8 mouse cellular contexts compared by ENCODE assay signal in the genomic region with DNA sequence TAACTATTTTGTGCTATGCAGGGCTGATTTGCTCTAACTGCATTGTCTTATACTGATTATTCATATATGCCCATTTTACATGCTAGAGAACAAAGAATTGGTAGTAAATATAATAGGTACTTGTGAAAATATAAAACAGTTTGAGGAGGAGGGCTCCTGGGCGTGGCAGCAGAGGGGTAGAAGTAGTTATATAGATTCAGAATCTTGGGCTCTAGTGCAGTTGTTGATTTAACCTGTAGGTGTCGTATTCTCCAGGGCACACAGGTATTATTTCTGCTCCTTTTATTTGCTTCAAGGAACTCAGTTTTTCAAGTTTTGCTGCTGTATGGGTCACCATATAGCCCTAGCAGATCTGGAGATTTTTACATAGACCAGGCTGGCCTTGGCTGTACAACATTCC. TPM values are rescaled to one million over a fixed set of nuclear protein-coding genes. Genes with fewer than 3 reads are reported as not detected.
DNase-seq lines count a peak whose midpoint lies in the region; ATAC-seq lines count a peak whose summit lies in the region.

No protein-coding gene starts in this region.

- no peaks in the 10 kb centered on the region for H3K9me3 ChIP-seq in forebrain, embryonic 13.5 days (replicated peaks)
- no peaks in the 10 kb centered on the region for H3K9me3 ChIP-seq in liver, embryonic 15.5 days (replicated peaks)

- WGBS in forebrain, embryonic 13.5 days, result 65% methylated on average over 2 of the region's 2 CpGs
- 43% methylated on average over 2 of the region's 2 CpGs for WGBS in liver, embryonic 15.5 days (ENCODE audit: insufficient replicate concordance)

- DNase-seq in heart, adult 11 months, result peak; percentile 84
- DNase-seq in heart, adult 18-20 months, result no peak
- DNase-seq in CD4-positive, CD25-positive, alpha-beta regulatory T cell, adult 2 months (ENCODE audit: low read depth, low spot score), result peak; percentile 67
- DNase-seq in thymus, postnatal 4 days, result peak; percentile 45
- no peak for DNase-seq in embryo, embryonic 11 days
- no peak for DNase-seq in left cerebral cortex, postnatal 4 days

- H3K4me3 ChIP-seq in forebrain, embryonic 13.5 days, result peak overlapping the region; percentile 91
- no peak overlapping the region for H3K4me3 ChIP-seq in liver, embryonic 15.5 days (replicated peaks)

- H3K27me3 ChIP-seq in forebrain, embryonic 13.5 days, result no peaks in the 10 kb centered on the region
- H3K27me3 ChIP-seq in liver, embryonic 15.5 days, result no peaks in the 10 kb centered on the region

- H3K9ac ChIP-seq in forebrain, embryonic 13.5 days, result peak overlapping the region; percentile 90
- H3K9ac ChIP-seq in liver, embryonic 15.5 days, result no peak overlapping the region

- H3K36me3 ChIP-seq in forebrain, embryonic 13.5 days (ENCODE audit: poor library complexity, severe bottlenecking), result 0 out of 2 replicates have a peak, but pooled peaks cover 2% of the 10 kb centered on the region
- H3K36me3 ChIP-seq in liver, embryonic 15.5 days (replicated peaks), result no peaks in the 10 kb centered on the region

- peak overlapping the region; percentile 72 for H3K4me2 ChIP-seq in forebrain, embryonic 13.5 days
- peak overlapping the region; percentile 70 for H3K4me2 ChIP-seq in liver, embryonic 15.5 days

- ATAC-seq in forebrain, embryonic 13.5 days, result no peak
- no peak for ATAC-seq in liver, embryonic 15.5 days (ENCODE audit: insufficient read depth)

- H3K4me1 ChIP-seq in forebrain, embryonic 13.5 days, result peaks cover 16% of the 10 kb centered on the region
- peaks cover 14% of the 10 kb centered on the region for H3K4me1 ChIP-seq in liver, embryonic 15.5 days (replicated peaks)

- intact Hi-C loops in left cerebral cortex, postnatal 4 days (cut with DNase I), result loop anchor here (2.0 to 10.0 kb wide), 3 partner anchors 131 to 403 kb away; a partner anchor contains a TSS

- no peak overlapping the region for H3K27ac ChIP-seq in forebrain, embryonic 13.5 days
- H3K27ac ChIP-seq in liver, embryonic 15.5 days (replicated peaks), result no peak overlapping the region

RNA-seq across cellular contexts. Expression of a gene that starts 1.1 kb away (rescaled TPM):
- under 1 TPM; 0.72 to 0.82 TPM for total RNA-seq in heart, adult 18-20 months (2021)
- polyA plus RNA-seq in forebrain, embryonic 13.5 days (2015; fragmentation: Nextera tagmentation; extraction: Ambion mirVana), result 9.6 and 9.8 TPM in 2 replicates
- polyA plus RNA-seq in liver, embryonic 15.5 days (2015; fragmentation: Nextera tagmentation; extraction: Ambion mirVana), result 1.3 and 1.4 TPM in 2 replicates
- 1 to 10 TPM; 7.7 to 8.8 TPM for total RNA-seq in left cerebral cortex, postnatal 4 days (2021)

Comparison
In these comparisons a context has a peak if more than half of its experiments do, and no peak if none do; other contexts are left out.
1. DNase-seq: peak in heart, adult 11 months (single experiment), CD4-positive, CD25-positive, alpha-beta regulatory T cell, adult 2 months (single experiment) and thymus, postnatal 4 days (single experiment); none in heart, adult 18-20 months (0 of 2), embryo, embryonic 11 days (single experiment) and left cerebral cortex, postnatal 4 days (single experiment).
2. RNA of a gene that starts 1.1 kb away (total RNA-seq): 7.7 to 8.8 TPM in left cerebral cortex, postnatal 4 days; 0.72 to 0.82 TPM in heart, adult 18-20 months; every median in the first group is over 4 times any median in the second.